Mouse (Mus musculus) CD4-positive helper T cell, adult 2 months (primary cell): ENCODE measurements around the gene Gnai3.

Source experiments
- DNase-seq: peaks from one replicate; pipeline ENCODE4 v3.0.0-alpha.2; 2012; ENCODE audit warnings: low read depth, missing footprints, low spot score

Gene Gnai3

DNA sequence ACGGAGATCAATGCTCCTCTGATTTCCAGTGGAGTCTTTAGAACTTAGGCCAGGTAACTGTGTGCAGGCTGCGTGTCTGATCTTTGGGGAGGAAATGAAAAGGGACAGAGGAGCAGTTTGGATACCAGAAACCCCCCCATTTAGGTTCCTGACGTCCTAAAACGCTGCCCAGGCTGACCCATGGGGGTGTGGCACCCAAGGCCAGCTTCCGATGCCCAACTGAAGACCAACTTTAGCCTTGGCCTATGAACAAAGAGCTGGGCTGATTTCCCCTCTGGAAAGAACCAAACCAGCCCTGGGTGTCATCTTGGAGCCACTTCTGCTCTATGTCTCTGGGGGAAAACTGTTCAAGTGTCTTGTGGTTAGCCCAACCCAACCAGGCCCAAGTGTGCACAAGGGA lies 18.1 kb upstream of the Gnai3 start:
- DNase-seq, result no peak

DNA sequence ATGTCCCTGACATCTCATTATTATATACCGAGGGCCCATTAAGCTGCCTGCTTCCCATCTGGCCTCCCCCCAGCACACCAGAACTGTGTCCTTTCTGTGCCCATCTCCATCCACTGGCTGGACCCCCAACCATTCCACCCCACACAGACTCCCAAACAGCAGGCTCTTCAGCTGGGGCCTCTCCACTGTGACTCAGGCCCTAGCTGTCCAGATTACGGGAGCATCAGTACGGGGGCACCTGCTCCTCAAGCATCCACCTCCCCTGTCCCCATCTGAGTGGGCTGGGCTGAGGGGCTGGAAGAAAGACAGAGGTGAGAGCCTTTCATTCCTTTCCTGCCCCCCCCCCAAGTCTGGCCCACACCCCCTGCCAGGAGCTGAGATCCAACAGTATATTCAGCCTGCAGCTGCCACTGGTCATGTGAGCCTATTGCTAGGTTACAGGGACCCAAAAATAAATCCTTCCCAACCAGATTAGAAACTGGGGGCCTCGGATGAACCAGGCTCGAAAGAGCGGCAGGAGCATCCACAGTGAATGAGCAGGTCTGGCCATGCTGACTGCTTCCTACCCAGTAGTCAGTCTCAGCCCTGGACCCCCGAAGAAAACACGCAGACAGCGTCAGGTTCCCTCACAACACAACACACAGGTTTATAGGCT lies 12.6 kb upstream of the Gnai3 start:
- DNase-seq, result no peak

DNA sequence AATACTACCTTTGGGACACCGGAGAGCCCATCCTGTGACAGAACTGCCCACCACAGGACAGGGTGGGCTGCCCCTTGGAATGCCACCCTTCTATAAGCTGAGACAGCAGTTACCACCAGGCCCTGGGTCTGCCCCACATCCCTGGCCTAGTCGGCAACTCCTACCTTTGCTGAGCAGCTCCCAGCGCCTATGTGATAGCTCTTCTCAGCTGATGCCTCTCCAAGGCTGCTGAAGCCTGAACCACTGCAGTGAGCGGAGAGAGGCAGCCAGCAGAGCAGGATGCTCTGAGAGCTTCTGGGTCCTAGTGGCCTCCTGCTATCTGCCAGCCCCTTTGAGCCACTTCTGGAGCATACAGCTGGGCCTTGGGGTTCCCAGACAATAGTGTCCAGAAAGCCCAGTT lies 8.7 kb upstream of the Gnai3 start, which contains the start of gene Gpr61:
Gene Gpr61 (minus strand): TSS at position 227 of the 400 bp plus-strand sequence.
- DNase-seq, result no peak

DNA sequence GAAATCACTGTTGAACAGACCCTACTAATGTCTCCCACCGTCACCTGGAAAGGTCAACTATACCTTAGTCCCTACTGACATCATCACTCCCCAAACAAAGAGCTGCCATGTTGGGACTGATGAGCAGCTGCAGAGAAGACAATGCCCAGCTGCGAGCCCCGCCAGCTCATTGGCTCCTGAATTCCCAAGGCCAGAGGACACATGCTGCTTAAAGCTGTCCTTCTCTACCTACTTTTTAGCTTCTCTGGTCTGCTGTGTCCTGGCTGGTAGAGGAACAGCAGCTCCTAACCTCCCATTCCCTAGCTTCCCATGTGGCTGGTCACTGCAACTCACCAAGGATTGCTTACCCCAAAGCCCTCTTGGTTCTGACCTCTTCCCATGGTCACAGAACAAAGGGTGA lies 6.3 kb upstream of the Gnai3 start:
- no peak for DNase-seq

DNA sequence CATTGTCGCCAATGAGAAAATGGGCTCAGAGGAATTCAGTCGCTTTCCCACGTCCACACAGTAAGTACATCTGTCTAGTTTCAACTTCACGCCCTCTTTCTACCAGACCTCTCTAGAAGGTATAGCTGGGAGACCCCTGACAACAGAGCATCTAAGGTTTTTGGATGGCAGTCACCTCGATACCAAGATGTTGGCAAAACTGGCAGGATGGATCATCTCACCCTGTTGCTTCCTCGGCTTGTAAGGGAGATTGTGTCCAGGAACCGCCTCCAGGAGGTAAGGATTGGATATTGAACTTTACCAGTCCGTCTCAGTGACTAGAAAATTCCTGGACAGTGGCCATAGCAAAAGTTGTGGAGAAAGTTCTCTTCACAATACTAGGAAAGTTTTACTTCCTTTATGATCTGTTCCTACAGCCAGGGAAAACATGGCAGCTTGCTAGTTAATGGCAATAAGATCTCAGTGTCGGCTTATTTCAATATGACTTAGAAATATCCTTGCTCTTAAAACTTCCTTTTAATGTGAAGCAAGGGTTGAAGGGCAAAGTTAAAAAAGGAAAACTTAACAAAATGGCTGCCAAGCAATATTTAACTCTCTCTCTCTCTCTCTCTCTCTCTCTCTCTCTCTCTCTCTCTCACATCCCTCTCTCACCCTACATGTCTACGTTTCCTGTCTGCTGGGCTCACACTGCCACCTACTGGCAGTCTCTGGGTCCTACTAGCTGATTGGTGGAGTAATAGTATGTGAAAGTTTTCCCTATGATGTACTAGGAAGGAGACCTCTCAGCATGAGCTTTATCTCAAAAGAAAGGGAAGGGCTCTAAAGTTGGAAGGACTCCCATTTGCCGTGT lies 1.7 kb upstream of the Gnai3 start:
- peak; percentile 92 for DNase-seq

DNA sequence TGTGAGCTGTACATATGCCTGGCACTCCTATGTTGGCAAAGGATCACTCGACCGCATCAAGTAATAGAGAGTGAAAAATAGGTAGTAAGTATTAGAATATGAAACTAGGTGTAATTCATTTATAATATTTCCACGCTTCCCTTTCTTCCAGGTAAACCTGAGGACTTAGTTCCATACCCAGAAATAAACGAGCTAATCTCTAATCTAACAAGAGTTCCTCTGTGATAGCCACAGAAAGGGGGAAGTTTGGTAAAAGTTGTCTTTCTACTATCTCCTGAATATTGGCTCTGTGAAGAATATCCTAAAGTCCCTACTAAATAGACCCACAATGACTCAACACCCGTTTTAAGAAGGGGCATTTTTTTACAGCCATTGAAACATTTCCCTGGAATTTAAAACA lies 725 bp upstream of the Gnai3 start:
- no peak for DNase-seq

DNA sequence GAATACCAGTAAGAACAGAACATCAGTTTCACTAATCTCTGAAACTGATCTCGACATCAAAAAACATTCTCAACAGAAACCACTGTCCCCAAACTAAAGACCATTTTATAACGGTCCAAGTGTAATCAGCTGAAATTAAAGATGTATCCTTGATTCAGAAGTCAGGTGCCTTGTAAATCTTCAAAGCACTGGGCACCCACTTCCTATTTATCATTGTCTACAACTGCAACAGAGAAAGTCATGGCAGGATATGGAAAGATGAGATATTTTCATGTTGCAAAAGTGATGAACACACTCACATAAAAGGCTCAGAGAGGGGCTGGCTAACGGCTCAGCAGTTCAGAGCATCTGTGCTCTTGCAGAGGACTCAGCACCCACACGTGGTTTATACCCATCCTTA lies 5.2 kb downstream of the Gnai3 start:
- DNase-seq, result peak; percentile 63

DNA sequence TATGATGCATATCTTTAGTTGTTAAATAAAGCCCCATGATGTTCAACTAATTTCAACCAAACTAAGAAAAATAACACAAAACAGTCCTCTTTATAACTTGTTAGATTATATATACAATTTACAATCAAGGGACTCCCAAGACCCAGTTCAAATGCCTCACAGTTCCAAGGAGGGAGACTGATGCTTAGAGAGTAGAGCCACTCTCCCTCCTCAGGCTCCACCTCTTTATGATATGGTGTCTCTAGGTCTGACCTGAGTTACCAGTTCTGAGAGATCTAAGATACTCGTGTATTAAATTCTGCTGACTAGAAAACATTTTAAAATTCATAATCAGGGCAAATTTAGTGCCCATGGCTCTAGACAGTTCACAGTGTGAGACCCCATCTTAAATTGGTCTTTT lies 6.8 kb downstream of the Gnai3 start:
- DNase-seq, result no peak

DNA sequence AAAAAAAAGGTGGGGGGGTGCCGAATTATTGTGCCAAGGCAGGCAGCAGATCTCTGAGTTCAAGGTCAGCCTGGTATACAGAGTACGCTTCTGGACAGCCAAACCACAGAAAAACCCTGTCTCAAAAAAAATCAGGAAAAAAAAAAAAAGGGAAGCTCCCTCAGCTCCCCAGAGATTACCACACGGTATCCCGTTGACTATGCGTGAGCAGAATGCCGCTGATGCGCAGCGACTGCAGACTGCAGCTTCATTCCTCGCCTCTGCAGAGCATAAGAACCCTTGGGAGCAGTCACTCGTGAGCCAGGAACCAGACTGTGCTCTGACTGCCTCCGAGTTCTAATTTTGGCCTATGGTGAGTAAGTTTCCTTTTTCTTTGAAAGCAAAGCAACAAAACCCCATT lies 11.2 kb downstream of the Gnai3 start:
- no peak for DNase-seq

DNA sequence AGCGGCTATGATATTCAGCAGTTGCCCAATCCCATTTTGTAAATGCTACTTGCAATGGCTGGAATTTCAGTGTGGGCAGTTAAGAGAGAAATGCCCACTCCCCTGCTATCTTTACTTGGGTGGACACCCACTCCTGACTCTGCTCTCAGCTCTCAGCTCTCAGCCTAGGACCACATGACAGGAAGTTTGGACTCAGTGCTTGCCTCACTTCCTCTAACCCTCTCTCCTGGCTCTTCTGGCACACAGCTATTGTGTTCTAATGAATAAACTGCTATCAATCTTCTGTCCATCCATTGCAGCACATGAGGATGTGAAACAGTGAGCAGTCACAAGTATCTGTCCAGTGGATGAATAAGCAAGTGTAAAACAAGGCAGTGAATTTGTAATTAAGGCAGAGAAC lies 13.5 kb downstream of the Gnai3 start:
- no peak for DNase-seq

DNA sequence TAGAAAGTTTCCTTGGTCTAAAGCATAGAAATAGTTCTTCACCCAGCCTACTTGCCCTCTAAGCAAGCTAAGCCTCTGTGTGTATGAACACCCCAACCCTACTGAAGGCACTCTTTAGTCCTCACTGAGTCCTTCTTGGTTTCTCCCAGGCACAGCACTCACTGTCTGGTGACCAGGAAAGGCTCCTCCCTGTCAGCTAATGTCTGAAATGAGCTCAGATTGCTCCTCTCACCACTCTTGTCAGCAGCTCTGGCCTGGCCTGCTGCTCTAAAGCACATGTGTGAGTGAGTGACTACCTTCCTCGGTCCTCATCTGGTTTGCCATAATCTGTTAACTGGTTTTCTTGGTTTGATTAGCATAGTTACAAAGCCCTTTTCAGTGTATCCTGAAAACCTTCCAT lies 14.1 kb downstream of the Gnai3 start:
- no peak for DNase-seq

DNA sequence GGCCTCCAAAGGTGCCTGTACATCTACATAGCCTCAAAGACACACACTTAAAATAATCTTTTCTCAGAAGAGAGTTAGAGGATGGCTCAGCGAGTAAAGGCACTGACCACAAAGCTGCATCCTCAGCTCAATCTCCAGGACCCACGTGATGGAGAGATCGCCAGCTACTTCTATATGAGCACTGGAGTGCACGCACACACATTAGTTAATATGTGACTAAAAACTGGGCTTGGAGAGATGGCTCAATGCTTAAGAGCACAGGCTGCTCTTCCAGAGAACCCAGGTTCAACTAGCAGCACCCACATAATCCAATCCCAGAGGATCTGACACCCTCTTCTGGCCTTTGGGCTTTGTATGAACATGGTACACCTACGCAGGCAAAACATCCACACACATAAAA lies 14.7 kb downstream of the Gnai3 start:
- no peak for DNase-seq

DNA sequence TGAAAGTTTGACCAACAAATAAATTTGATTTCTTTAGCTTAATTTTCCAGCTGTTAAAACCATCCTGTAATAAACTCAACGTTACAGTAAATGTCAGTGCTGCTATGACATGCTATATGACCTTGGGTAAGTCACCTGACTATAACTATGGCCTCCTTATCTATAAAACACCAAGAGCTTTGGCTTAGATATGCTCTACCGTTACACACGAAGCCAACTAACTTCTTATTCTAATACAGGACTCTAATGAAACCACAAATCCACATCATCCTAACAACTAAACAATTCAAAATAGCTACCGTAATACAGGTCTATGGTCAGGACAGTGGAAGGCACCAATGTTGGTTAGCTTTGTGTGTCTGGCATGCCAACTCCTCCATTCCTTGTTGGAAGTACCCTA lies 16.1 kb downstream of the Gnai3 start:
- DNase-seq, result no peak

DNA sequence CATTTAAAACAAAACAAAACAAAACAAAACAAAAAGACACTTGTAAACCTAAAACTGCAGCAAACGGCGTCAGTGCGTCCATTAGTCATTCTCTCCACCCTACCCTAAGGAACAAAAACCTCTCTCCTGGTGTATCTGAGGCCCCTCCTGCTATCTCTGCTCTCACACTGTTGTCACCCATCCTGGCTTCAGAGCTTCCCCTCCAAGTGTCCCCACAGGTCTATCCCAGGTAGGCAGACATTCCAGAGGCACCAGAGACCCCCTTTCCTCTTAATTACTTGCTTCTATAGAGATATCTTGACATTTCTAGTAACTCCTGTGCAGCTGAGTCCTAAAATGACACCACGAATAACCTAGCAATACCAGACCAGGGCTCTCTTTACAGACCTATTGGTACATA lies 16.6 kb downstream of the Gnai3 start:
- no peak for DNase-seq

DNA sequence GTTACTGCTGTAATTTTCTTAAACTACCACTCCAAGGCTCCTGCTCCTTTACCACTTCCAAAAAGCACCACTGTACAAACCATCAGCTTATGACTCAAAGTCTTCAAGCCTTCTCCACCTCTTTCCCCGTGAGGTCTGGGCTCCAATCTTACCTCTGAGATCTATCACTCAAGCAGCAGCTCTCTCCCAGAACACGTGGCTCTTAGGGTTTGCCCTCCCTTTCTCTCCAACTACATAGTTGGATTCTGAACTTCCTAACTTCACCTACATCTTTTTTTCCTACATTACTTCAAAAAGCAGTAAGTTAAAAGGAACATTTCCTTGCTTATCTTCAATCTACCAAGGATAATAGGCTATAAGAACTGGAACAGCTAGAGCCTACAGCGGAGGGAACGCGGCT lies 17.4 kb downstream of the Gnai3 start:
- DNase-seq, result no peak

DNA sequence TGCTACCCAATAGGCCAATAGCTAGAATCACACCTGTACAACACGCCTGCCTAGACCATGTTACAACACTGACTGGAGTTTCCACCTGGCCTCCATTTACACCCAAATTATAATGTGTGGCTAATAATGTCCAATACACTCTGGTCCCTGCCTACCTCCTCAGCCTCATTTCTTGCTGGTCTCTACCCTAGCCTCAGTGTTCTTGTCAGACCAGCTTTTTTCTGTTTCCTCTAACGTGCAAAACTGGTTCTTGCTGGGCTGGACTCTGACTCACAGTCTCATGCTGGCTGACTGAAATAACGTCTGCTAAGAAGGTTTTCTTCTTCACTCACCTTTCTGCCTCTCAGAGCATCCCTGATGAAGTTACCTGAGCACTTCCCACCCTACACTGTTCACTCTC lies 19.6 kb downstream of the Gnai3 start:
- no peak for DNase-seq

DNA sequence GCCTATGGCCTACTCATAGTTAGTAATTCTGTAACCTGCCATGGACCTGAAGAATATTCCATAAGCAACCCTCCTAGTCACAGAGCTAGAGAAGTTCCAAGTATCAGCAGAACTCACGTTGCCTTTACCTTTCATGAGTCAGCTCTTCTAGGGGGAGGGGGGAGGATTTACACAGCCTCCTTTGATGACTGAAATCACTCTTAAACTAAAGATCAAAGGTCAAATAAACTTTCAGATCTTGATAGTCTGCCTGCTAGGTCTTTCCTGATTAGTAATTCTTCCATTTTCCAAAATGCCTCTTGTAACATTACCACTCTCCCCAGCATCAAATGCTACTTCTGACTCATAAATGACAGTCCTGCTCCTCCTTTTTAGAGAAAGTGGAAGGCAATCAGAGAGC lies 21.8 kb downstream of the Gnai3 start:
- peak; percentile 65 for DNase-seq

DNA sequence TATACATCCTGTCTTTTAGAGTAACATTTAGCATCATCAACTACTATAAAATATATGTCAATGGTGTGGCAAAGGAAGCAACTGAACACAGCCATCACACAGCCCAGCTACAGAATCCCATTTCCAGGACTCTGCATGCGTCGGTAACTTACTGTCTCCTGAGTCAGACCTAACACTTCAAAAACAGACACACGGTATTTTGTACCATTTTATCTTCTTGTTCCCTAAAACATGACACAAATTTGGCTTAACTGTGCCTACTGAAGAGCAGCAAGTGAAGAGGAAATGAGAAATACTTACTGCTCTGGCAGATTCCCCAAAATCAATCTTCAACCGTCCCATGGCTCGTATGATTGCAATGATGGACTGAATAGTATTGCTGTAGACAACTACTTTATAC lies 22.7 kb downstream of the Gnai3 start:
- no peak for DNase-seq

DNA sequence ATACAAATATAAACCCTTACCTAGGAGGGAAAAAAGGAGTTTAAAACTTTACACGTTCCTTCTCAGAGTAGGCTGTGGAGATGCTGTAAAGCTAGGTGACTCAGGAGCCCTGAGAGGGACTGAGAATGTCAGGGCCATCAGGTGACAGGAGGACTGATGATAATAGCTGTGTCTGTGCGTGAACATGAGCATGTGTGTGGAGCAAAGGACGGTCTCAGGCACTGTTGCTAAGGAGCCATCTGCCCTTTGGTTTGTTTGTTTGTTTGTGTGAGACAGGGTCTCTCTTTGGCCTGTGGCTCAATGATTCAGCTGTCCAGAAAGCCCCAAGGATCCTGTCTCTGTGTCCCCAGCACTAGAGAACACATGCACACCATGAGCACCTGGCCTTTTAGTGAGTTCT lies 24.8 kb downstream of the Gnai3 start:
- no peak for DNase-seq

DNA sequence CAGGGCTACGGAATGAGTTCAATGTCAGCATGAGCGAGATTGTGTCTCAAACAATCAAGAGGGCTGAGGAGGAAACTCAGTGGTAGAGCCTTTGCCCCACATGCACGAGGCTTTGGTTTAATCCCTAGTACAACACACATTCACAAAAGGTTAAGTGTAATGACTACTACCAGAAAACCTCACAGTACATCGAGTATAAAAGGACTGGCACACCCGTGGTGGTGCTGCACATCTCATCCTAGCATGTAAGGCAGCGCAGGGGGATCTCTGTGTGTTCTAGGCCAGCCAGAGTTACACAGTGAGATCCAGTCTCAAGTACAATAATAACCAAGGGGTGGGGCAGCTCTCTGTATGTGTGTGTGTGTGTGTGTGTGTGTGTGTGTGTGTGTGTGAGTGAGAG lies 28.5 kb downstream of the Gnai3 start:
- no peak for DNase-seq

DNA sequence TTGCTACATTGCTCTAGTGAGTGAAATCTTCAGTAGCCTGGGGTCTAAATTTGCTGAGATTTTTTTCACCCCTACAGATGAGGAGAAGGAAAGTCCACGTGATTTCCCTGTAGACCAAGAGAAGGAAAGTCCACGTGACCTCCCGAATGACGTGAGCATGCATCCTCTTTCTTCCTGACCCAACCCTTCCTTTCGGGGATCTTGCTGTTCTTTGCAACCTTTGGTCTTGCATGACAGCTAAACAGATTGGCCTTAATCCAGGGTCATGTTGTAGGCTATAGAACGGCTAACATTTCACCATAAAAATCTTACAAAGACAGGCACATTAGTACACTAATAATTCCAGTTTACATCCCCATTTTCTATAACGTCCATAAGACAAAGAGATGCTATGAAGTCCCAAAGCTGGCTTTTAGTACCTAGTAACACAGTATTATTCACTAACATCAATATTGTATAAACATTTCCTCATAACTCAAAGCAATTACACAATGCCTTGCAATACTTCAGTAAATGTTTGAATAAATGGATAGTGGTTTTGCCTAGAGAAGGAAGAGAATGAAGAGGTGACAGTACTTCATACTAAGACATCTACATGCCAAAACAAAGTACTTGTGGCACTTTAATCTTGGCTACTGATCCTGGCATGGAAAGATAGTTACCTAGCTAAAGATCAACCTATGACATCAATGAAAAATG lies 32.2 kb downstream of the Gnai3 start:
- no peak for DNase-seq

DNA sequence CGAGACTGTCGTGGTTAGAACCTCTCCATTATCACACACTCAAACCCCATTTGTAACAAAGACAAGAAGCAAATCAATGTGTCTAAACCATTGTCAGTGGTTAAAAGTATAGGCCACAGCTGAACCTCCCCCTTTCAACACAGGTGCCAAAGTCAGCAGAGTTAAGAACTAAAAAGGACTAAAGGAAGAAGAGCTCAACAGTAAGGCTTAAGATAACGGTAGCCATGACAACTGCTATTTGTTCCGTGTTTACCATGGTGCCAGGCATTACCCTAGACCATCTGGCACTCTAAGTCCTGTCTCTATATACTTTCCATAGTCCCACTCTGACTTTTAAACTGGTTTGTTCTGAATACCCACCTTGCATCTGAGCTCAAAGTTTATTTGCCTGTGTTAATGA lies 33.3 kb downstream of the Gnai3 start:
- peak; percentile 7 for DNase-seq

DNA sequence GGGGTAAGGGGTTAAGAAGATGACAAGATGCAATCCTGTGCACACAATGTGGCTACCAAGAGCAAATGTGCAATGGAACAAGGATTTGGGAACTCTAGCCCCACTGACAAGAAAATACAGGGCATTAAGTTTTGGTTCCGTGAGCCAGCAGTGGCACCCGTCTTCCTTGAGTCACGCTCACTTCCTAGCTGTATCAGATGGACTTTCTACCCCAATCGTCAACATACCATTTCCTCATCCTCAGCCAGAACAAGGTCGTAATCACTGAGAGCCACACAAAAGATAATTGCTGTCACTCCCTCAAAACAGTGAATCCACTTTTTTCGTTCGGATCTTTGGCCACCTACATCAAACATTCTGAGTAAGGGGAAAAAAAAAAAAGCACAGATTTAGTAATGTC lies 33.7 kb downstream of the Gnai3 start:
- DNase-seq, result no peak
